Mouse (Mus musculus) layer of hippocampus, adult 9-11 months (tissue): Measurements from ENCODE around the gene Aldh9a1.
A peak's percentile ranks its signal among the peaks of the same experiment; 100 is the strongest.

Experiments used
- DNase-seq: peaks from one replicate; pipeline ENCODE4 v3.0.0; 2022

Gene Aldh9a1

GRCm38 (mm10) chr1:167350597-167351415 is 1.0 kb downstream of the Aldh9a1 start:
- DNase-seq: no peak

- DNase-seq: no peak
Observed at GRCm38 (mm10) chr1:167352403-167352802, 2.6 kb downstream of the Aldh9a1 start.

- no peak for DNase-seq
Observed at GRCm38 (mm10) chr1:167357387-167357786, 7.6 kb downstream of the Aldh9a1 start.

- DNase-seq: no peak
Observed at GRCm38 (mm10) chr1:167358731-167359130, 8.9 kb downstream of the Aldh9a1 start.

GRCm38 (mm10) chr1:167360268-167360667 is 10.5 kb downstream of the Aldh9a1 start:
- no peak for DNase-seq

- DNase-seq: no peak
Observed at GRCm38 (mm10) chr1:167362819-167363218, 13.0 kb downstream of the Aldh9a1 start.

- no peak for DNase-seq
Observed at GRCm38 (mm10) chr1:167363322-167363721, 13.5 kb downstream of the Aldh9a1 start.

GRCm38 (mm10) chr1:167365808-167366207 is 16.0 kb downstream of the Aldh9a1 start:
- no peak for DNase-seq

GRCm38 (mm10) chr1:167366621-167367020 is 16.8 kb downstream of the Aldh9a1 start:
- DNase-seq: no peak

GRCm38 (mm10) chr1:167368018-167368417 is 18.2 kb downstream of the Aldh9a1 start:
- DNase-seq: no peak

GRCm38 (mm10) chr1:167368513-167368912 is 18.7 kb downstream of the Aldh9a1 start:
- DNase-seq: no peak

- DNase-seq: peak; percentile 85
Observed at GRCm38 (mm10) chr1:167369905-167370304, 20.1 kb downstream of the Aldh9a1 start.

- no peak for DNase-seq
Observed at GRCm38 (mm10) chr1:167372739-167373138, 22.9 kb downstream of the Aldh9a1 start.

GRCm38 (mm10) chr1:167374003-167374784 is 24.4 kb downstream of the Aldh9a1 start:
- no peak for DNase-seq

GRCm38 (mm10) chr1:167374942-167375341 is 25.2 kb downstream of the Aldh9a1 start:
- DNase-seq: no peak

GRCm38 (mm10) chr1:167378019-167378418 is 28.2 kb downstream of the Aldh9a1 start:
- DNase-seq: no peak

- DNase-seq: no peak
Observed at GRCm38 (mm10) chr1:167379751-167380150, 30.0 kb downstream of the Aldh9a1 start.

- no peak for DNase-seq
Observed at GRCm38 (mm10) chr1:167380223-167380622, 30.4 kb downstream of the Aldh9a1 start.

GRCm38 (mm10) chr1:167381050-167382015 is 31.5 kb downstream of the Aldh9a1 start:
- no peak for DNase-seq

GRCm38 (mm10) chr1:167382316-167382715 is 32.5 kb downstream of the Aldh9a1 start:
- DNase-seq: no peak

- no peak for DNase-seq
Observed at GRCm38 (mm10) chr1:167382763-167383162, 33.0 kb downstream of the Aldh9a1 start.

- no peak for DNase-seq
Observed at GRCm38 (mm10) chr1:167383178-167383577, 33.4 kb downstream of the Aldh9a1 start.

GRCm38 (mm10) chr1:167384156-167384555 is 34.4 kb downstream of the Aldh9a1 start:
- DNase-seq: no peak
